Mouse (Mus musculus): ENCODE results near the gene Sipa1l1. TPM values are rescaled to one million over a fixed set of nuclear protein-coding genes. Genes with fewer than 3 reads are reported as not detected.
A peak's percentile ranks its signal among the peaks of the same experiment; 100 is the strongest.
"Not testable (repeated sequence)": the region's sequence is repeated elsewhere in the genome, so short reads cannot be mapped to it uniquely, and the experiment has no call there.

Sipa1l1 gene
- total RNA-seq, 2 experiments from 2014 or later: 26.6 to 43.1 TPM

DNA sequence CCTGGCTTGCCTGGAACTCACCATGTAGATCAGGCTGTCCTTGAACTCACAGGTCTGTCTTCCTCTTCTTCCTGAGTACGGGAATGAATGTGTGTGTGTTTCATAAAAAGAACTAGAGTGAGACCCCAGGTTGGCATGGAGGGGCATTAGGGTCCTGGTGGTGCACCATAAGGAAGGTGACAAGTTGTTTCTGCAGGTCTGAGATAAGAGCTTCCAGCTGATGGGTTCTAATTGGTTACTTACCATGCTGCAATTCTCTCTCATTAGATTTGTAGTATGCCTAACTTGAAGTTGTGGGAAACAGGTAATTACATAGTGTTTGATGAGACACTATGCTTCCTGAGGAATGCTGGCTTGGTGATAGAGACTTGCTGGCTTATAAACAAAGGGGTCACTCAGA, 4.5 kb downstream of the Sipa1l1 start:
- no peak for ATAC-seq (replicated peaks; ENCODE audit: poor library complexity, severe bottlenecking)

DNA sequence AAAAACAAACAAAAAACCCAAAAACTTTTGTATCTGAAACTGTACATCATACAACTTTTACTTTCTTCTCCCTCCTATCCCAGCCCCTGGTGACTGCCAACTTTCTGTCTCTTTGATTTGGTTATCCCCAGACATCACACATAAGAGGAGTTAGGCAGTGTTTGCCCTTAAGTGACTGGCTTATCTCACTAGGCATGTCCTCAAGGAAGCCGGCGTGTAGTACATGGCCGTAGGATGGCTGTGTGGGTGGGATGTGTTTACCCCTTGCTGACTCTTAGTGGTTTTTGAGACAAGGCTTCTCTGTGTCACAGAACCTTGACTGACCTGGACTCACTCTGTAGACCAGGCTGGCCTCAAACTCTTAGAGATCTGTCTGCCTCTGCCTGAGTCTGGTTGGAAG, 6.6 kb downstream of the Sipa1l1 start:
- no peak for ATAC-seq (replicated peaks; ENCODE audit: poor library complexity, severe bottlenecking)

DNA sequence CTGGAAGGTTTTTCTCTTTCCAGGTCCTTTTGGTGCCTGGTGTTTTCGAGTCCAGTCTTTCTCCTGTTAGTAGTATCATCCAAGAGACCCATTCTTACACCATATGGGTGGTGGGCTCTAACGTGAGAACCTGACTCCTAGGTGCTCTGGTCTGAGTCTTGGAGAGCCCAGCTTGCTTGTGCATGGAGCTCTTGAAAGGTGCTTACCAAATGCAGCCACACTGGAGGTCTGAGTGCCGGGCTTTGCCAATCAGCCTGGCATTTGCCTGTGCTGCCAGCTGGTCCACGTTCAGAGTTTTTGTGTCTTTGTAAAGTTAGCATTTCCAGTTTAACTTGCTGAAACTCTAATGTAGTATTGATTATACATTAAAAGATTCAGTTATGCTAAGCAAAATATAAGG, 9.5 kb downstream of the Sipa1l1 start:
- no peak for ATAC-seq (replicated peaks; ENCODE audit: poor library complexity, severe bottlenecking)

DNA sequence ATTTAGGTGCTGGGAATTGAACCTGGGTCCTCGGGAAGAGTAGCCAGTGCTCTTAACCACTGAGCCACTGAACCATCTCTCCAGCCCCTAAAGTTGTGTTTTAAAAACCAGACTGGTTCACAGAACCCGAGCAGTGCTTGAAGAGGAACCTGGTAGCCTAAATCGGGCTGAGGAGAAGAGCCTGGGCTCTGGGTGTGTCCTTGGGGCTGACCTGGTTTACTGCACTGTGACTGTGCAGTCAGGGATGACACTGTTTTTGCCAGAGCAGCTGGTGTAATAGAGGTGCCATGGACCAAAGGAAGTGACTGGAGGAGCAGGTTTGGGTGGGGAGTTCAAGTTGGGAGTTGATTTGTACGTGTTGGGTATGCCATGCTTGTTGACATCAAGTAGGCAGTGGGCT, 10.5 kb downstream of the Sipa1l1 start:
- no peak for ATAC-seq (replicated peaks; ENCODE audit: poor library complexity, severe bottlenecking)

DNA sequence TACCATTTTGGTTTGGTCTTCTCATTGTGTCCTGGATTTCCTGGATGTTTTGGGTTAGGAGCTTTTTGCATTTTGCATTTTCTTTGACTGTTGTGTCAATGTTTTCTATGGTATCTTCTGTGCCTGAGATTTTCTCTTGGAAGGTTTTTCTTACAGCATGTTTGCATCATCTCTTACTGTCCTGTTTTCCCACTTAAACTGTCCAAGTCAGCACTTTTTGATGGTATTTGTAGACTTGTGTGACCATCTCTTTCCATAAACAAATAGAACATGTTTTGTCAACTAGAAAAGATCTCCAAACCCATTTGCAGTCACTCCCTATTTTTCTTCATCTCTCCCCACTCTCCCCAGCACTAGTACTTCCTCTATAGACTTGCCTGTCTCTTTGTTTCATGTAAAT, 17.0 kb downstream of the Sipa1l1 start:
- ATAC-seq (replicated peaks; ENCODE audit: poor library complexity, severe bottlenecking): not testable (repeated sequence)

DNA sequence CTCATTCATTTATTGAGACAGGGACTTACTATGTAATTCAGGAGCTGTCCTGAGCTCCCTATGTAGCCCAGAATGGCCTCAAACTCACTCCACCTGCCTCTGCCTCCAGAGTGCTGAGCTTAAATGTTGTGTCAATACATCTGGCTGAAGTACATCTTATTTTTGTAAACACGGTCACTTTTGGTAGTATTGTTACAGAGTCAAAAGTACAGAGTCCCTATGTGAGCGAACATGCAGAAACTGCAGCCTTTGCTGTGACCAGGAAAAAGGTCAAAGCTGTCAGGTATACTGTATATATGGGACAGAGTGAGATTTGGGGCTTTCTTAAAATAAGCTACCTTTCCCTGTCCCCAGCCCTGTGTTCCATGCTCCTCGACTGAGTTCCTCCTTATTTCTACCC, 17.6 kb downstream of the Sipa1l1 start:
- ATAC-seq (replicated peaks; ENCODE audit: poor library complexity, severe bottlenecking): no peak

DNA sequence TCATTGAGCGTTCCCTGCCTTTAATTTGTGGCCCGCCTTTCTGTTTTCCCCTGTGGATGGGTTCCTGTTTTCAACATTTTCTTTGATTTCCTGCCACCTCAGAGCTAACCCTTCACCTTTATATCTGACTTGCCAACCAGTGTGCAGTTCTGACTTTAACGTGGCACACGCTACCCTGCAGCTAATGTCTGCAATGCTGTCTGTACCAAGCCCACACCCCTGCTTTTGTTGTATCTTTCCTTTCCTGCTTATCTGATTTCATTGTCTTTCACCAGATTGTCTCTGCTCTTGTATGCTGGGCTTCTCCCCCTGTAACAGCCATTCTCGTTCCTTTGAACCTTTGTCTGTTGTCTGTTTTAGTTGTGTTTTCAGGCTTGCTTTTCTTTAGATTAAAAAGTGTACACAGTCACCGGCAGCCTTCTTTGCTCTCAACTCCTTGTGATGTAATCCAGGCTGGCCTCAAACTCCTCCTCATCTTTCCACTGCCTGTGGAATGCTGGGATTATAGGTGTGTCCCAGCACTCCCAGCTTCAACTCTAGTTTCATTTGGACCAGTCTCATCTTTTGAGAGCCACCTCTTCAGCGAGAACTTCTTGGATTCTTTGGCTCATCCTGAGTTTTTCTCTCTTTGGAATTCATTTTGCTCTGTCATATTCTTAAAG, 18.2 kb downstream of the Sipa1l1 start:
- no peak for ATAC-seq (replicated peaks; ENCODE audit: poor library complexity, severe bottlenecking)

DNA sequence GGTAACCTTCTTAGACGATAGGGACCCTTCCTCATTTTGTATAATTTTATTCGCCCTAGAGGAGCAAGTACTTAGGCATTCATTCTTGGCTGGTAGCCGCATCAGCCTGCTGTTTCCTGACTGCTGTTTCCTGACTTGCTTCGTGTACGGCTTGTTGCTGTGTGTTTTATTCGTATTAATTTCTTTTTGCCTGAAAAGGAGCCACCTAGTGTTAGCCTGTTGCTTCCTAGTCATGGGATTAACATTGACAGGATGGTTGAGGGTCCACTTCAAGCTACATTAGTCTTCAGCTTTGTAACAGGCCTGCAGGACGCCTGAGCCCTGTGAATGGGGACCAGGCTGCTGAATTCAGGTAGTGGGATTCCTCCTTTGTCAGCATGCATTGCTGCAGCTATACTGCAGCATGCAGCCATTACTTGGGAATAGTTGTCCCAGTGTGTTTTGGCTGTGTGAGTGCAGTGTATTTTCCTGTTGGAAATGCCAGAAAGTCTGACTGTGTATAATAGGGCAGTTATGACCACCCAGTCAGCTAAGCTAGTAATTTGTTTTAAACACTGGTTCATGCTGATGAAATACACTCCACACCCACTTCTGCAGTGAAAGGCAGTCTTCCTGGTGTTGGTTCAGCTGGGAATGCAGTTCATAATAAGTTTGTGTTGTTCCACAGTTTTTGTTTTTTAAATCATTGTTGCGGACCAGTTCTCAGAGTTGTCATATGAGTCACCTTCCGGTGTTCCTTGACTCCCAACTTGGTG, 19.4 kb downstream of the Sipa1l1 start:
- ATAC-seq (replicated peaks; ENCODE audit: poor library complexity, severe bottlenecking): no peak

DNA sequence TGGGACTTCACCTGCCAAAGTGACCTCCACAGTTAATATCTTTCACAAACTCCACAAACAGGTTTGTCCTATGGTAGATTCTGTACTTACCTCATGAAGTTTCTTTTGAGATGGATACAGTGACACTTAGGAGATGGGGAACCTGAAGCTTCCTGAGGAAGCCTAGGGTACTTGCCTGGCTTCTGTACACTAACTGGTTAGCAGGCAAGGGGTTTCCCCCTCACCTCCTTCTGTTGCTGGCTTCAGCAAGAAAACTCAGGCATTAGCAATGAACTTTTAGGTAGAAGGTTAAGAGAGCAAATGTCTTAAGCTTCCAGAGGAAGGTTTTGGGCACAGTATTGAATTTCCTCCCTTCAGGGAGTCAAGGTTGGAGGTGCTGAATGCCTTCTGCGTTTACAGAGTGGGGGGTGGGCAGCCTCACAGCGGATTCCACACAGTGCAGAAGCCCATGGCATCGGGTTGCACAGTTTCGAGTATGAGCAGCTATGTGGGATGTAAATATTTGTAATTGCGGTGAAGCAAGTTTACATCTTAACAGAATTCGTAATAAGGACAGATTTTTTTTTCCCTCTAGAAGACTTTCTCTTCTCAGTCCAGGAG, 20.1 kb downstream of the Sipa1l1 start:
- no peak for ATAC-seq (replicated peaks; ENCODE audit: poor library complexity, severe bottlenecking)

DNA sequence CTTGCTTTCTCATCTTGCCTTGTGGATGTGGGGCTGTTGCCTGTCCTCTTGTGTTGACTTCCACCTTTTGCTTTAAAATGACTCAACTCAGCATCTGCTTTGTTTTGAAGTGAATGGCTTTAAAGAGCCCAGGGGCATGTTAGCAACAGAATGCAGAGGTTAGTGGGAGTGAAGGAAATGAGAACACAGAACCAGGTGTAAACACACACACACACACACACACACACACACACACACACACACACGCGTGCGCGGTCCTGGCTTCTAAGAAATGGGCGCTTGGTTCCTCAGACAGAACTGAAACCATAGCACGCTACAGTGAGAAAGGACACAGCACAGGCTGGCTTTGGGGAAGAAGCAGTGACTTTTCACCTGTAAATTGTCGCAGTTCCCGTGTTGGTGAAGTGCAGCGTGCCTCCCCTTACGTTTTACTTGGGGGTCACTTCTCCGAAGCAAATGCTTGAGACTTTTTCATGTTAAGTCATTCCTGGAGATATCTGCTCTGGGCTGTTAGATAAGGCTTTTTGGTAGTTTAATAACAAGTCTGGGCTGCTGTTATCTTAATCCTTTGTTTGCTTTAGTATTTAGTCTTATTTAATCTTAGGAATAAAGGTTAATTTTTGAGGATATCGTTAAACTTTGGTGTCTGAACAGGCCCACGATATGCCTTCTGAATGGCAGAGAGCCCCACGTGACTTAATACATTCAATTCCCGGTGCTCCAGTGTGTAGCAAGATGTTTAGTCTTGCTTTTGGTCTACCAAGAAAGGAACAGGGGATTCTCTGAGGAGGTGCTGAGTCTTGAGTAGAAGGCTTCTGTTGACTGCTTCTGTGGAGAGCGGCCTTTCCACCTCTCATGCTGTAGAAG, 20.8 kb downstream of the Sipa1l1 start:
- peak; percentile 66 for ATAC-seq (replicated peaks; ENCODE audit: poor library complexity, severe bottlenecking)

DNA sequence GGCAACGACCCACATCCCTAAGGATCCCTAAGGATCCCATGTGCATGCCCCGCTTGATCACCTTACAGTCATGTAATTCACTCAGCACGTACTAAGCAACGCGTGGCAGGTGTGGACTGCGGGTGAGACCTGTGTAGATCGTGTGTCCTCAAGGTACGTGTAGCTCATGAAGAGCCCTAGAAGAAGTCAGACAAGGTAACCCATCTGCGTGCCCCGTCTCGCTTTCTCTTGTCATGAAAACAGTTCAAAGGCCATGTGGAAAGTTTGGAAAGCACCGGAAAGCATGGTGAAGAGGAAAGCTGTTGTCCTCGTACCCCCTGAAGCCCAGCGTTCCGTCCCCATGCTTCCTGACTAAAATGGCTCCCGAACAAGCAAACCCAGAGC, 21.5 kb downstream of the Sipa1l1 start:
- no peak for ATAC-seq (replicated peaks; ENCODE audit: poor library complexity, severe bottlenecking)

DNA sequence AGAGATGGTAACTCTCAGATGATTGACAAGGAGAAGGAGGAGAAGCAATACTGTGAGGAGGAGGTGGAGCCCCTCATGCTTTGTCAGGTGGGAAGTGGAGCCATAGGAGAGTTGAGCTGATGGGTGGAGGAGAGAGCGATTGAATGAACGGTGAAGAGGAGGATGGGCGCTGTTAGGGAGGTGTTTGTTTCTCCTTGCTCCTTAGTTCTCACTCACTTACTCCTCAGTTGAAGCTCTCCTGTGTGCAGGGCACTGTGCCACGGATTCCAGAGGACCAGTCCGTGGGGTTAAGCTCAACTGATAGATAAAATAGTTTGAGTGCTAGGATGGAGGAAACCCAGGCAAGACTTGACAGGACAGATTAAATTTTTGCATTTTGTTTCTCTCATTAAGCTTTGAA, 22.6 kb downstream of the Sipa1l1 start:
- no peak for ATAC-seq (replicated peaks; ENCODE audit: poor library complexity, severe bottlenecking)

DNA sequence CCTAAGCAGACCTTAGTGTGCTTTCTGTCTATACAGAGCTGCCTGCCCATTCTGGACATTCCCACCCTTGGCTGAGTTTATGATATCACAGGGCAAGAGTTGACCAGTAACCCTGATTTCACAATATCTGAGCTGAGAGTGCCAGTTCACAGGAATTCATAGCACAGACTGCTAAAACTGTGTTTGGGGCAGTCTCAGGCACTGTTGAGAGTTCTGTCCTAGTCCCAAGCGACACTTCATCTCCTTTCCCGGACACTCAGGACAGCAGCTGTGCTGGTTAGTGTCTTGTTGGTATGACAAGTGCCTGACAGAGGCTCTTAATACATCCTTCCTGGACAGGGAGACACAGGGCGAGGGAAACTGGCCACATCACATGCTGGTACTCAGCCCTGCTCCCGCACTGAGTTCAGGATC, 23.5 kb downstream of the Sipa1l1 start:
- ATAC-seq (replicated peaks; ENCODE audit: poor library complexity, severe bottlenecking): no peak

DNA sequence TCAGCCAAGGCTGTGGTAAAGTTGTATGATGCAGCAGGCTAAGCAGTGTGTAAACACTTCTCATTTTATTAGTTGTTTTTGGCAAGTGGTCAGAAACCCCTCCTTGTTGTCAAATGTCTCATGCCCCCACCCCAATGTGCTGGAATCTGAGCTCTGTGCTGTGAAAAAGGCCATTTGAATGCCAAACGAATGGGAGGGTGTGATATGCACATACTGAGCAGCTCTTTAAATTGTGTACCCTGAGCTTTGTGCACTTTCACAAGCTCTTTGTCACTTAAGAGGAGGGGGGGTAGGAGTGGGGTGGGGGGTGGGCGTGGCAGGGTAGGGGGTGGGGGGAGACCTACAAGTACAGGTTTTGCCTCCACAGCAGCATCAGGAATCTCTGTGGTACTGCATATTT, 24.4 kb downstream of the Sipa1l1 start:
- ATAC-seq (replicated peaks; ENCODE audit: poor library complexity, severe bottlenecking): no peak

DNA sequence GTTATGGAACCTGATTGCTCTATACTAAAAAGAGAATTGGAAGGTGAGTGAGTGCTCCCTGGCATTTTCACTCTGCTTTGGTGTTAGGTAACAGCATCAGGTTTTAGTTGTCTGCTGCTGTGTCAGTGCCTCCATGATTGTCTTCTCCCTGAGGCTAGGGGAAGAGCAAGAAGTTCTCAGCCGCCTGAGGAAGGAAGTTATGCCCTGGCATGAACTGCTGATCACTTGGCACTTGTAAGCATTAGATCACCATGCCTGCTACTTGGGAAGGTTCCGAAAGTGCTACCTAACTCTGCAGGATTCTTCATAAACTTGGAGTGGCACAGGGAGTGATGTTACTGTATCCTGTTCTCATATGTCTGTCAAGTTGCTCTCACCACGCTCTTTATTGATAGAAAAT, 25.8 kb downstream of the Sipa1l1 start:
- no peak for ATAC-seq (replicated peaks; ENCODE audit: poor library complexity, severe bottlenecking)

DNA sequence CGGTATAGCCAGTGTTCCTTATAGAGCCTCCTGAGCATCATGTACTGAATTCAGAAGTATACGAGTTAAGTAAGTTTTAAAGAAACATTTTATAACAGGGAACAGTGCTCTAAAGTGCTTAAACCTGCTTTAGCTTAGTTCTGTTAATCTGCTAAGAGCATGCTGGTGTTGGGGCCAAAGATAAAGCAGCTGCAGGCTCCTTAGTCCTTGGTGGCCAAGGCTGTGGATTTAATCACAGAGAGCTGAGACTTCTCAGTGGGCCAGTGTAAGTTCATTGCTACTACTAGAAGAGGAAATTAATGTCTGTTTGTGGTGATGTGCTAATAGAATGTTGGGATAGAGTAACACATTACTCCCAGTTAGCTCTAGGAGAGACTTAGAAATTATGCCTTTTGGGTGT, 27.1 kb downstream of the Sipa1l1 start:
- no peak for ATAC-seq (replicated peaks; ENCODE audit: poor library complexity, severe bottlenecking)

DNA sequence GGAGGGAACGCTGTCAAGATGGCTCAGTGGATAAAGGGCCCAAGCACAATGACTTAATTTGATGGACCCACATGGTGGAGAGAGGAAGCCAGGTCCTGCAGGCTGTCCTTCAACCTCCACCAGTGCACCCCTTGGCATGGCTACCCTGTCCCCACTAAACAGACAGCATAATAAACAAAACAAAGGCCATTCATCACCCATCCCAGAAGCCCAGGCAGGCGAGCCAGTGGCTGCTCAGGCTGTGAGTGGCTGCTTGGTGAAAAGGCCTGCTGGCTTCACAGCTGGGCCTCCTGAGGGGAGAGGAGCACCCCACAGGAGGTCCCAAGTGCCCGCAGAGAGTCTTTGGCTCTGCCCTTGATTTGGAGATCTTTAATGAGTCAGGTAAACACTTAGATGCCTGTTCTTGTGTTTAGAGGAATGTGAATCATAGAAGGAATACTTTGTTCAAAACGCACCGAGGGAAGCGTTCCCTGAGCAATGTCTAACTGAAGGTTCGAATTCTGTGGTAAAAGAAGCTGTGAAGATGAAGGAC, 27.6 kb downstream of the Sipa1l1 start:
- no peak for ATAC-seq (replicated peaks; ENCODE audit: poor library complexity, severe bottlenecking)

DNA sequence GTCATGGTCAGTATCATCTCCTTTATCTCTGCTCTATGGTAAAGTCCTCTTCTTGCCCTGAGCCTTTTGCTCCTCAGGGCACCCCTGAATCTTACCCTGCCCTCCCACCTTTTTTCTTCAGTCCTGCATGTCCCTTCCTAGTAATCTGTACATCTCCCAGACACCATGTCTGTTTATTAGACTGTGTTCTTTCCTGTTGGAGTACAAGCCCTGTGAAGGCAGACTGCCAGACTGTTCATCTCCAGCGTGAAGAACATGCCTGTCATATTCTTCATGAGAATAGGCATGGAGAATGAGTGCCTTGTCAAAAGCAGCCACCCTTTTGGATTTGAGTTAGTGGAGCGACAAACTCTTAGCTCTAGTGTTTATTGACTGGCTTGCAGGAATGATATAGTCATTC, 28.1 kb downstream of the Sipa1l1 start:
- ATAC-seq (replicated peaks; ENCODE audit: poor library complexity, severe bottlenecking): no peak

DNA sequence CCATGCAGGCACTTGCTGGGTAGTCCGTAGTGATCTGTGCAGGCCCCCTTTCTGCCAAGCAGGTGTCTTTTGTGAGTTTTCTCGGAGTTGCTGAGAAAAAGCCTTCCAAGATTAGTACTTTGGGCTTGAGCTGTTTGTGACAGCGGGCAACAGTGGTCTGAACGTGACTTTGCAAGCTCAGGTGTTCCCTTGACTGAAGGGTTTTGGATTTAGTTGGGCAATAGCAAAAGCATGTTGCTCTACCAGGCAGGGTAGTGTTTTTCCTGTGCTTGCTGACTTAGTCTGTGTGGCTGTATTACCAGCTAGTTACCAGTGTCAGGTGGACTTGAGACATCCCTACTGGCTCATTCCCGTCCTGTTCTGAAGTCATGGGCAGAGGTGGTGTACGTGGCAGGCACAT, 30.2 kb downstream of the Sipa1l1 start:
- ATAC-seq (replicated peaks; ENCODE audit: poor library complexity, severe bottlenecking): no peak

DNA sequence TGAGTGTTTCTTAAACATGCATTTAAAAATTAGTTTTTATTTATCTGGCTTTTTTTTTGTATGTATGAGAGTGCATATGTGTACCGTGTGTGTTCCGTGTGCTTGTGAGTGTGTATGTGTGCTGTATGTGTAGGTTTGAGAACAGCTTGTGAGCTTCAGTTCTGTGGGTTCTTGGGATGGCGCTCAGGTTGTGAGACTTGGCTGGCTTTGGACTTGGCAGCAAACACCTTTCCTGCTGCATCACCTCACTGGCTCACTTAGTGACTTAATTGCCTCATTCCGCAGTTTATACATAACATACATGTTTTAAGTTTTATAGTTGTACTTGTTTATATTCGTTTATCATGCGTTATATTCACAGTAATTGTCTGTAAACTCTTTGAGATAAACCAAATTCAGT, 35.0 kb downstream of the Sipa1l1 start:
- ATAC-seq (replicated peaks; ENCODE audit: poor library complexity, severe bottlenecking): no peak

All from granulocyte monocyte progenitor cell, adult 5-6 weeks (primary cell).